Mouse (Mus musculus) liver, embryonic 14.5 days (tissue): ENCODE results near the gene Edf1.

Source experiments
- CTCF ChIP-seq: IDR thresholded peaks from 2 replicates; pipeline ENCODE4 v1.5.1; 2016; ENCODE audit warnings: antibody characterized with exemption, low read depth, control low read depth
- EP300 ChIP-seq: IDR thresholded peaks from 2 replicates; pipeline ENCODE4 v1.6.1; 2016; ENCODE audit warnings: antibody characterized with exemption, low read depth

DNA sequence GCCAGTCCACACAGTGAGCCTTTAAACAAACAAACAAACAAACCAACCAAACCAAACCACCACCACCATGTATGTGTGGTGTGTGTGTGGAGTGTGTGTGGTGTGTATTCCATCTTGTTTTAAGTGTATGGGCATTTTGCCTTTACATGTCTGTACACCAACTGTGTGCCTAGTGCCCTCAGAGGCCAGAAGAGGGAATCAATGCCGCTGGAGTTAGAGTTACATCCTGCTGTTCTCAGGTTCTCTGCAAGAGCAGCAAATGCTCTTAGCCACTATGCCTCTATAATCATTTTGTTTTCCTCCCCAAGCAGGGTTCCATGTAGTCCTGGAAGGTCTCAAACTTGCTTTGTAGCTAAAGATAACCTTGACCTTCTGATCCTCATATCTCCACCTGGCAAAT lies 1.4 kb upstream of the Edf1 start:
- TF ChIP-seq CTCF = no peak
- TF ChIP-seq EP300 = no peak
